Mouse (Mus musculus) heart, embryonic 16.5 days (tissue): ENCODE data around the gene Tmem51. TPM values are rescaled to one million over a fixed set of nuclear protein-coding genes. Genes with fewer than 3 reads are reported as not detected.
A peak's percentile ranks its signal among the peaks of the same experiment; 100 is the strongest.

Source experiments
- ATAC-seq: fragments of 200-750 bp; cut with Nextera tagmentation; replicated peaks from 2 replicates; pipeline ENCODE4 v1.8.0; 2017; ENCODE audit warnings: moderate number of reproducible peaks; ENCODE audit not compliant: insufficient read depth, low FRiP score; ENCODE audit errors: extremely low read depth
- H3K27ac ChIP-seq: fragments of 300-500 bp; sonication (generic); 2 replicates; pipeline ENCODE4 v1.5.1; 2014; ENCODE audit warnings: mild to moderate bottlenecking, low read length, control low read depth, moderate library complexity
- H3K27me3 ChIP-seq: fragments of 300-500 bp; sonication (generic); 2 replicates; pipeline ENCODE4 v1.6.1; 2014; ENCODE audit warnings: low read length, mixed read lengths; ENCODE audit not compliant: control insufficient read depth, insufficient read depth
- H3K36me3 ChIP-seq: fragments of 300-500 bp; sonication (generic); 2 replicates; pipeline ENCODE4 v1.6.1; 2014; ENCODE audit not compliant: control insufficient read depth, insufficient read depth
- H3K4me1 ChIP-seq: fragments of 300-500 bp; sonication (generic); 2 replicates; pipeline ENCODE4 v1.6.1; 2014; ENCODE audit warnings: low read length, mixed read lengths; ENCODE audit not compliant: control insufficient read depth, insufficient read depth
- H3K4me2 ChIP-seq: fragments of 300-500 bp; sonication (generic); 2 replicates; pipeline ENCODE4 v1.6.1; 2014; ENCODE audit warnings: low read depth, mild to moderate bottlenecking, control low read depth, low read length
- H3K4me3 ChIP-seq: fragments of 300-500 bp; sonication (generic); 2 replicates; pipeline ENCODE4 v1.5.1; 2014; ENCODE audit warnings: mild to moderate bottlenecking, control low read depth, low read length
- H3K9ac ChIP-seq: fragments of 300-500 bp; sonication (generic); 2 replicates; pipeline ENCODE4 v1.6.1; 2014; ENCODE audit warnings: low read length, control low read depth
- H3K9me3 ChIP-seq: fragments of 300-500 bp; sonication (generic); replicated peaks from 2 replicates; pipeline ENCODE4 v1.6.1; 2016; ENCODE audit warnings: low read length; ENCODE audit not compliant: control insufficient read depth
- WGBS: fragments of 180-500 bp; shearing (Covaris S2); extraction: QIAGEN DNeasy Blood & Tissue Kit; methylation state at CpG from one replicate; pipeline ENCODE4 v1.1.7; 2014; 5-methylcytosine and 5-hydroxymethylcytosine counted together
- polyA plus RNA-seq: library from polyadenylated mRNA; unstranded; fragments of >200 nt; fragmentation: Nextera tagmentation; extraction: Ambion mirVana; gene quantifications from 2 replicates; pipeline ENCODE4 v1.2.1, GENCODE M21; 2015

Tmem51 gene
- 48.5 and 49.2 TPM in 2 replicates for polyA plus RNA-seq

GRCm38 (mm10) chr4:142084131-142084899 is at the start of gene Tmem51:
Gene Tmem51 (minus strand): TSS chr4:142084304.
- H3K4me1 ChIP-seq, result peaks cover 42% of the 10 kb centered on the region

GRCm38 (mm10) chr4:142130162-142130561 is 46.1 kb upstream of the Tmem51 start:
- Histone ChIP-seq H3K4me1 (peaks cover 26% of the 10 kb centered on the region), H3K27me3 (no peaks in the 10 kb centered on the region), H3K36me3 (no peaks in the 10 kb centered on the region), H3K4me3 (no peak overlapping the region), H3K27ac (peak overlapping the region; percentile 18; the same call in 1 of the 2 replicates), H3K9me3 (no peaks in the 10 kb centered on the region), H3K4me2 (no peak overlapping the region), H3K9ac (no peak overlapping the region)
- 58% methylated on average over 5 of the region's 5 CpGs for WGBS
- no peak for ATAC-seq

More at GRCm38 (mm10) chr4:142084131-142084899, at the start of gene Tmem51:
- peak within 1 kb of the TSS; percentile 91 for H3K9ac ChIP-seq
- WGBS, result under 1% methylated on average over 52 of the region's 52 CpGs
- H3K4me2 ChIP-seq, result peak within 1 kb of the TSS; percentile 92
- peak within 1 kb of the TSS; percentile 95 for H3K27ac ChIP-seq
- no peaks in the 10 kb centered on the region for H3K36me3 ChIP-seq
- H3K27me3 ChIP-seq, result no peaks in the 10 kb centered on the region
- no peaks in the 10 kb centered on the region for H3K9me3 ChIP-seq
- peak; percentile 85 for ATAC-seq
- peak within 1 kb of the TSS; percentile 85 for H3K4me3 ChIP-seq

GRCm38 (mm10) chr4:142127275-142127788 is 43.2 kb upstream of the Tmem51 start:
- 50% methylated on average over 6 of the region's 6 CpGs for WGBS
- Histone ChIP-seq H3K4me2 (peak overlapping the region; percentile 42), H3K4me3 (no peak overlapping the region; the same call in 1 of the 2 replicates), H3K9me3 (no peaks in the 10 kb centered on the region), H3K27ac (peak overlapping the region; percentile 98), H3K36me3 (no peaks in the 10 kb centered on the region), H3K4me1 (peaks cover 26% of the 10 kb centered on the region), H3K9ac (peak overlapping the region; percentile 58), H3K27me3 (no peaks in the 10 kb centered on the region)
- ATAC-seq, result peak; percentile 23

GRCm38 (mm10) chr4:142126641-142127274 is 42.7 kb upstream of the Tmem51 start:
- no peaks in the 10 kb centered on the region for H3K27me3 ChIP-seq
- H3K4me1 ChIP-seq, result peaks cover 26% of the 10 kb centered on the region
- H3K9ac ChIP-seq, result peak overlapping the region; percentile 58
- peak overlapping the region; percentile 98 for H3K27ac ChIP-seq
- H3K4me3 ChIP-seq, result no peak overlapping the region
- peak overlapping the region; percentile 42; the same call in 1 of the 2 replicates for H3K4me2 ChIP-seq
- H3K9me3 ChIP-seq, result no peaks in the 10 kb centered on the region
- H3K36me3 ChIP-seq, result no peaks in the 10 kb centered on the region
- ATAC-seq, result peak; percentile 93
- WGBS, result 26% methylated on average over 10 of the region's 10 CpGs

GRCm38 (mm10) chr4:142121164-142121563 is 37.1 kb upstream of the Tmem51 start:
- ATAC-seq, result peak; percentile 43; the same call in 1 of the 2 replicates
- Histone ChIP-seq H3K4me3 (no peak overlapping the region), H3K4me2 (no peak overlapping the region), H3K9ac (no peak overlapping the region), H3K9me3 (no peaks in the 10 kb centered on the region), H3K27me3 (no peaks in the 10 kb centered on the region), H3K27ac (peak overlapping the region; percentile 62), H3K4me1 (peaks cover 11% of the 10 kb centered on the region), H3K36me3 (no peaks in the 10 kb centered on the region)
- WGBS, result 5% methylated on average over 1 of the region's 1 CpGs

GRCm38 (mm10) chr4:142118522-142118921 is 34.4 kb upstream of the Tmem51 start:
- H3K27ac ChIP-seq, result no peak overlapping the region
- 72% methylated on average over 7 of the region's 7 CpGs for WGBS
- no peak overlapping the region for H3K9ac ChIP-seq
- H3K27me3 ChIP-seq, result no peaks in the 10 kb centered on the region
- H3K4me2 ChIP-seq, result no peak overlapping the region
- peaks cover 6% of the 10 kb centered on the region for H3K4me1 ChIP-seq
- H3K36me3 ChIP-seq, result no peaks in the 10 kb centered on the region
- ATAC-seq, result no peak
- H3K9me3 ChIP-seq, result no peaks in the 10 kb centered on the region
- H3K4me3 ChIP-seq, result no peak overlapping the region

- Histone ChIP-seq H3K9ac (no peak overlapping the region), H3K9me3 (no peaks in the 10 kb centered on the region), H3K4me1 (peaks cover 6% of the 10 kb centered on the region), H3K27ac (no peak overlapping the region), H3K27me3 (no peaks in the 10 kb centered on the region), H3K4me2 (no peak overlapping the region), H3K4me3 (no peak overlapping the region), H3K36me3 (no peaks in the 10 kb centered on the region)
- no peak for ATAC-seq
- WGBS, result 85% methylated on average over 12 of the region's 12 CpGs
These were observed 33.9 kb upstream of the Tmem51 start for GRCm38 (mm10) chr4:142117993-142118392.

- Histone ChIP-seq H3K36me3 (no peaks in the 10 kb centered on the region), H3K4me1 (no peaks in the 10 kb centered on the region), H3K9me3 (peaks cover 3% of the 10 kb centered on the region), H3K27me3 (no peaks in the 10 kb centered on the region; the same call in 1 of the 2 replicates), H3K9ac (no peak overlapping the region), H3K27ac (no peak overlapping the region), H3K4me3 (no peak overlapping the region), H3K4me2 (no peak overlapping the region)
- peak; percentile 60; the same call in 1 of the 2 replicates for ATAC-seq
- 24% methylated on average over 8 of the region's 8 CpGs for WGBS
These were observed 29.2 kb upstream of the Tmem51 start for GRCm38 (mm10) chr4:142113306-142113705.
